Mouse (Mus musculus): ENCODE results near the gene Krt2.
A peak's percentile ranks its signal among the peaks of the same experiment; 100 is the strongest.

Krt2 gene

DNA sequence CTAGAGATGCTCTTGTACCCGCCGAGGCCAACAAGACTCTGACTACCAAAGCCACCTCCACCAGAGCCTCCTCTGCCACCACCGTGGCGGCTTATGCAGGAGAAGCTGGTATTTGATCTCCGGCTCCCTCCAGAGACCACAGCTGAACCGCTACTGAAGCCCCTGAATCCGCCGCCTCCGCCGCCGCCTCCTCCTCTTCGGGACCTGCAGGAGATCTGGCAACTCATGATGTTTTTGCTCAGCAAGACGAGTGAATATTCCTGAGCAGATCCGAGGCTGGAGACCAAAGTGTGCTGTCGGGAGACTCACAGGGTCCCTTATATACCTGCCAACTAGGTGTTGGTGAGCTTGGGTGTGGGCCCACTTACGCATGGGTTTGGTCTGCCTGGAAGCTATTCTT, at the start of gene Krt2:
TSS of gene Krt2 (minus strand) at position 295 of the 400 bp plus-strand sequence.
- no peak for DNase-seq

DNA sequence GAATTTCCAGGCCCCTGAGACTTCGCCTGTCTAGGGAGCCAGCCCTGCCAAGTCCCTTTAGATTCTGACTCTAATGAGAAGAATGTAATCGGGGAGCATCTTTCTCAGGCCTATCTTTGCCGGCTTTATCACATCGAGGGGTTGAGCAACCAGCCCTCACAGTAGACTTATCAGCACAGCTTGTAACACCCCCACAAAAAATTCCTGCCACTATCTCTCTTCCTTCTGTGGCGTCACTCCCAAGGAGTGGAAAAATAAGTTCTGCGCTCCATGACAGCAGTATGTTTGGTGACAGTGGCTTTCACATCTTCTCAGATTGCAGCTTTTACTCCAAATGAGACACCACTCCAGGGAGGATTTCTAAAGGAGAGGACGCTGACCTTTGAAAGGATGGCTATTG, 48.8 kb upstream of the Krt2 start:
- no peak for DNase-seq

DNA sequence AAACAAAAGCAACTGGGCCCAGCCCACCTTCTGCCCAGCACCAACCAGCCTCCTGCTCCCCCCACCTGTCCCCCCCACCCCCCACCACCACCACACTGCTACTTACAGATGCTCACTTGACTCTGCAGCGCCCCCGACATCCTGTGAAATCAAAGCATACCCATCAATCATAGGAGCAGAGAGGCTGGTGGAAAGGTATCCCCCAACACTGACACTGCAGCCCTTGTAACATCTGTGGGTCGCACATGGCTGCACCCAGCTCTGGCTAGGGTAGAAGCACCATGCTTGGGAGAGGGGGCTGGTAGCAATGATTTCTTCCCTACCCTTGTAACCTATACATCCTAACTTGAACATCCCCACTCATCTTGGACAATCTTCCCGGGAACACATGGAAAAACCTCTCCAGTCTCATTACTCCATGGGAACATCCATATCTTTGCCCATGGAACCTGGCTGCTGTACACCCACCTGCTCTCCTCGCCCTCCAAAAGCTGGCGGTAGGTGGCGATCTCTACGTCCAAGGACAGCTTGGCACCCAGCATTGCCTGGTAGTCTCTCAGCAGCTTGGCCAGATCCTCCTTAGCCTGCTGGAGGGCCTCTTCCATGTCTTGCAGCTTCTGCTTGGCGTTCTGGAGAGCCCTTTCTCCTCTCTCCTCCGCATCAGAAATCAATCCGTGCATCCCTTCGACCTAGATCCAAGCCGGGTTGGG, 42.6 kb upstream of the Krt2 start:
- DNase-seq: no peak

DNA sequence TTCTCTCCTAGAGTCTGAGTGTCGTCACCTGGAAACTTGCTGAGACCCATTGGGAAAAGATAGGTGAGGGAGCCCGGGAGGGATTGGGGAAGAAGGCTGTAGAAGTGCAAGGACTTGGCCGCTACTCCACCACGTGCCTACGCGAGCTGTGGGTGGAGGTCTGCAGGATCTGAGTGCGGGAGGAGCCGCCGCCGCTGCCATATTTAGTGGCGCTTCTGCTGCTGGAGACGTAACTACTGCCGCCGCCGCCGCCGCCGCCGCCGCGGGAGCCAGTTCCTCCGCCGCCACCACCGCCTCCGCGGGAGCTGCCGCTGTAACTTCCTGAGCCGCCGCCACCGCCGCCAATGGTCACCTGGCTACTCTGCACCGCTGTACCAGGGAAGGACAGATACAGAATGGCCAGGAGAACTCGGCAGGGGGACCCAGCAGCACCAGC, 41.8 kb upstream of the Krt2 start:
- peak; percentile 40 for DNase-seq

DNA sequence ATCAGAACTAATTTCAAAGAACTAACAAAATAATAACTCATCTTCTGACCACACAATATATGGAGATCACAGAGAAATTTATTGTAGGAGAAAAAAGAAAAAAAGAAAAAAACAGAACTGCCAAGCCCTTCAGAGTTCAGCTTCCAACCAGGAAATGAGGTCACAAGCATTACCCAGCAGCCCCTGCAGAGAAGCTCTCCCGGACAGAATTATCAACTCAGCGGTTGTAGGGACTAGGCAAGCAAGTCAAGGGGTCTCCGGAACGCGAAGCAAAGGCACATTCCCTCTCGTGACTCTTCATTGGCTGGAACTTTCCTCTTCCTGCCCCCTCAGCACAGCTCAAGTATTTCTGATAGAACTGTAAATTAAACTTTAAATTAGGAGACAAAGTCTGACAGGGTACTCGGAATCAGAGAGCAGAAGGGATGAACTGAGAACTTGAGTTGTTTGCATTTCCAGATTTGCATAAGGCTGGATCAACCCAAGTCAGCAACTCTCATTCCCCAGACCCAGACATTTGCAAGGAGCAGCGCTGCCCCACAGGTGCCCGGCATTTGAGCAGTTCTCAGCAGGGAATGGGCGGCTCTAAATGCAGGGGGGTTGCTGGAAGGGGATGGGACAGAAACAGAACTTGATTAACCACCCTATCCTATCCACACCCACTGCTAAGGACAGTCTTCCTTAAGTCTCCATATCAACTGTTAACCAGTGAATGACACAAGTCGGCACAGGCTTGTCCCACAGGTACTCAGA, 40.9 kb upstream of the Krt2 start:
- DNase-seq: no peak

DNA sequence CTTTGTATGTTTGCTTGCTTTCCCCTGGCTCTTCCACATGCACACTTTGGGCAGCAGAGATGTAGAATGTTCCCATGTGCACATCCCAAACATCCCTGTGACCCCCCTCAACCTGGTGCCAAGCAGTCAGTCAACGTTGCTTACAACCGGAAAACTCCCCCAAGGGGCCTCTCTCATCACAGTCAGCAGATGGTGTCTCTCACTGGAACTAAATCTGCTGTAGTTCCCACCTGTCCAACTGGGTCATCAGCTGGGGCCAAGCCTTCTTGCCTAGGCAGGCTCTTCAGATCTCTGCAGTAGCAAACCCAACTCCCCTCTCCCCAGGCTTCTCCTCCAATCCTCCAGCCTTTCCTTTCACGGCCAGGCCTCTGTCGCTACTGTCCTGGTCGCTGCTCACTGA, 38.7 kb upstream of the Krt2 start:
- DNase-seq: no peak

DNA sequence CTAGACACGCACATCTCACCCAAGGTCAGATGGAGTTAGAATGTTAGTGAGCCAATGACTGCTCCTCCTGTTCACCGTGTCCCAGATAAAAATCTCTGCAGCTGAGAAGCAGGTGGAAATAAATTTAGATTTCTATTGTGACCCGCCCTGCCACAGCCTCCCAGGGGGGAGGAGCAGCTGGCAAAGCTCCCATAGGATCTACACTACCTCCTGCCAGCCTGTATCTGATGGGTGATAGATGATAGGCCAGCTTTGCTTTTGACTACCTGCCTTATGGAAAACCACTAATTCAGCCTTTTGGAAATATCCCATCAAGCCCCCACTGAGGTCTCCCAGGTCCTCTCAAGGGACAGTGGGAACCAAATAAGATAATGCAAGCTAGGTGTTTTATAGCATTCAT, 37.8 kb upstream of the Krt2 start:
- DNase-seq: no peak

DNA sequence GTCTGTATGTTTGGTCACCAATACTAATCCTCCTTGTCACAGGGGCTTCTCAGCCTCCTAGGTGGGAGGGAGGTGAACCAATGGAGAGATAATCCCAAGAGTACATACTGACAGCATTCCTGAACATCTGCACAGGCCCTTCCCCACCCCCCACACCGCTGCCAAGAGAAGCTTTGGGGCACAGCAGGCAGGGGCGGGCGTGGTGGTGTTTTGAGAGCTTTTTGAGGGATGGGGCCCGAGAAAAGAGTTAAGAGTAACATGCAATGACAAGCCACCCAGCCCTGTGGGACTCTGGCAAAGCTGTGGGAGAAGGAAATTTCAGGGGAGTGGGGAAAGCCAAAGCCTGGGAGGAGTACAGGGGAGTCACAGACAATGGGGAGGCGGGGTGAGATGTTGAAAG, 36.3 kb upstream of the Krt2 start:
- no peak for DNase-seq

DNA sequence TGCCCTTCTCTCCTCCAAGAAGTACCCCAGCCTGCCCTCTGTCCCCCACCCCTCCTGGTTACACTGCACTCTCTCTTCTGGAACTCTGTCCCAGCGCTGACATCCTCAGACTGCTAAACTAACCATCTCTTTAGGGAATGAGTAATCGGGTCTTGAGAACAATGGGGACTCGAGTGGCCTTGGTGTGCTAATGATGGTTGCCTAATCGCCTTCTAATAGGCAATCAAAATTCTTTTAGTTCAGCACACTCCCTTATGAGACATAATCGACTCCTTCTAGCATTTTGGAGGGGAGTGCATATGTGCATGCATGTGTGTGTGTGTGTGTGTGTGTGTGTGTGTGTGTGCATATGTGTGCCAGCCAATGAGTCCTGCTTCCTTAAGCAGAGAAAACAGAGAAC, 34.6 kb upstream of the Krt2 start:
- no peak for DNase-seq

DNA sequence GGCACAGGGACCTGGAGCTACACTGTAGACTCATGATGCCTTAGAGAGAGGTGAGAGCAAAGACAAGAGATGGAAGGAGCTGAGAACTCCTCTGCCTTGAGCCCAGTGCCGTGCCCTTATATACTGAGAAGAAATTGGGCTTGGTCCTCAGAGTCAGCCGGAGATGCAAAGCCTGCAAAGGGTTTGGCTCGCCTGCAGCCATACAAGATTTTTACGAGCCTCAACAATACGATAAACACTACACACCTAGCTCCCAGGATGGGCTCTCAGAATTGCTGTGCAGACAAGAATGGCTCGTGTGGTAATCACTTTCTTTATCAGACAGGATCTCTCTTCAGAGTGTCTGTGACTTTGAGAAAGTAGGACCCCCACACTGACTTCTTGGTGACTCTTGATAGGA, 32.7 kb upstream of the Krt2 start, which contains the start of gene Krt1:
TSS of gene Krt1 (minus strand) at position 101 of the 400 bp plus-strand sequence.
- no peak for DNase-seq

DNA sequence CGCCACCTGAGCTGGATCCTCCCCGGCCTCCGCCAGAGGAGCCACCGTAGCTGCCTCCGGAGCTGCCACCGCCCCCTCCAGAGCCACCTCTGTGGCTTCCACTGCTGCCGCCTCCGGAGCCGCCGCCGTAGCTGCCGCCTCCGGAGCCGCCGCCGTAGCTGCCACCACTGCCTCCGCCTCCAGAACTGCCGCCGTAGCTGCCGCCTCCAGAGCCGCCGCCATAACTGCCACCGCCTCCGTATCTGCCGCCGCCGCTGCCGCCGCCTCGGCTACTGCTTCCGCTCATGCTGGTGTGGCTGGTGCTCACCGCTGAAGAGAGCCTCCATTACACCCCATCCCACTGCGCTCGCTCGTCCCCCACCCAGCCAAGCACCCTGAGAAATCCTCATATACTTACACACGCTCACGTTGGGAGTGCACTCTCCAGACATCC, 28.0 kb upstream of the Krt2 start:
- peak; percentile 48 for DNase-seq

DNA sequence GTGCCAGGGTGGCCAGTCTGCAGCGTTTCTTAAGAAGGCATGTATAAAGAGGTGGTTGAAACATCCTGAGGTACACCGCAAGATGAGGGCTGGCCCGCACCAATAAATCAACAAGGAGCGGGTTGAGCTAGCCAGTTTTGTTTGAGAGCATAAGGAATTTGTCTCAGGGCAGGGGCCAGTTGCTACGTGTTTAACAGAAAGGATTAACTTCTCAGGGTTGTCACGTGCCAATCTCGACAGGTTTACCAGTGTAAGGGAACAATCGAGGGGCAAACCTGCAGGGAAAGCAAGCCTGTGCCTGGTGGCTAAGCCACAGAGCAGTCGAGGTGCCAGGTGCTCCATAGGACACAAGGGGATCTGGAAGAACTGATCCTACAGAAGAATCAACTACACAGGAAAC, 25.2 kb upstream of the Krt2 start:
- DNase-seq: no peak

DNA sequence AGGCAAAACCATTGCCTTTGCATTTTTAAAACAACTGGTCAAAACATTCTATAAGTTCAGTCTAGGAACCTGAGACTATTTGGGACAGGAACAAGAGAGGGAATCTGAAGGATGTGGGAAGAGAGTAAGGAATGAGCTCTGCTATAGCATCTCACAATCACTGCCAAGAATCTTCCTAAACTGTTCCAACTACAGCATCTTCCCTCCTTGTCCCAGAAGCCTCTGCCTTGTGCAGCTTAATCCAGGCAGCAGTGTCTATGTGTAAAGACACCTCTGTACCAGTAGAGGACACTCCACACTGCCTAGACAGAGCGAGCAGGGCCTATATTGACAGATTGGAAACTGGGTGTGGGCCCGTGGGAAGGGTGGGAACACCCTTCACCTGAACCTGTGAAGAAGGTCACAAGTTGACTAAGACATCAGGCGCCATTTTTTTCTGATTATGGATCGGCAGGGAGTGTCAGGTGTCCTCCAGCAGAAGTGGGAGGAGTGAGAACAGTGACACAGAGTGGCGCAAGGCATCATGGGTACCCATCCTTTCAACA, 16.9 kb upstream of the Krt2 start:
- no peak for DNase-seq

DNA sequence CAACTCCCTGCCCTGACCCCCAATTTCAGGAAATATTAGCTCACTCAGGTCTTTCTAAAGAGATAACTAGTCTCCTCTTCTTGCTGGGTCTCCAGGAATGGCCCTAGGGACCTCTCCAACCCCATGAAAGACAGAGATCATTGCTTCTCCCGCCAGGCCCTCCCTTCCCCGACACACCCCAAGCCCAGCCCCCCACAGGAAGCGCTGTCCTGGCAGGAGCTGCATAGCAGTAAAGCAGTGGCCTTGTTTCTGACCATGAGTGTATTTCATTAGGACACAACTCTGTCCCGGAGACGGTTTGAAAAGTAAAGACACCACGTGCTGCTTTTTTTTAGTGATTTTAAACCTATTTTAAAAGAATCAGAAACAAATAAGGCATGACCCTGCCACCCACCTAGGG, 15.2 kb upstream of the Krt2 start:
- DNase-seq: no peak

DNA sequence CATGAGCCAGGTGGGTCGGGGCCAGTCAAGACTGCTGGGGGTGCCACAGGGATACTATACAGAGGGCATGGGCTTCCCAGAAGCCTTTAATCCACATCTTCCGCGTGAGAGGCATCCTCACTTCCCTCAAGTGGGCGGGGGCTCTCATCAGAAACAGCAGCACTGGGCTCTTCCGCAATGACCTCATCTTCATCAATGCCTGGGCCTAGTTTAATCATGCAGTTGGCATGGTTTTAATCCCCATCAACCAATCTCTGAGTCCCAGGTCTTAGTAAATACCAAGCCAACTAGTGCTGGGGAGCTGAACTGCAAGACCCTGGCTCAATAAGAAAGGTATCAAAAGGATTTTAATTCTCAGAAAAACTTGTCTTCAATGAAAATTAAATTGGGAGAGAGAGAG, 11.5 kb upstream of the Krt2 start:
- no peak for DNase-seq

DNA sequence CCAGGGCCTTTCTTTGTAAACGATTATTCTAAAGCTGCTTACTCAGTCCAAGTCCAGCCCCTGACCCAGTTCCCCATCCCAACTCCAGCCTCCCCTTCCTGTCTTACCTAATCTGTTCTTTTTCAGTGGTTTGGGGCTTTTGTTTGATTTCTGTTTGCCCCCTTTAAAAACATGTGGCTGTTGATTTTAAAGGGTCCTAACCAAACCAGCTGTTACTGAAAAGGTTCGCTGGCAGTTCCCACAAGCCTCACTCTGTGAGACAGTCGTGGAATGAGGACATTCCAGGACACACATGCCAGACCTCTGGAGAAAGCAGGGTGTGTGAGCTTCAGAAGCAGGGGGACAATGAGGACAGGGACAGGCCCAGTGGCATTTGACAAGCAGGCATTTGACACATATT, 3.8 kb upstream of the Krt2 start:
- DNase-seq: no peak

DNA sequence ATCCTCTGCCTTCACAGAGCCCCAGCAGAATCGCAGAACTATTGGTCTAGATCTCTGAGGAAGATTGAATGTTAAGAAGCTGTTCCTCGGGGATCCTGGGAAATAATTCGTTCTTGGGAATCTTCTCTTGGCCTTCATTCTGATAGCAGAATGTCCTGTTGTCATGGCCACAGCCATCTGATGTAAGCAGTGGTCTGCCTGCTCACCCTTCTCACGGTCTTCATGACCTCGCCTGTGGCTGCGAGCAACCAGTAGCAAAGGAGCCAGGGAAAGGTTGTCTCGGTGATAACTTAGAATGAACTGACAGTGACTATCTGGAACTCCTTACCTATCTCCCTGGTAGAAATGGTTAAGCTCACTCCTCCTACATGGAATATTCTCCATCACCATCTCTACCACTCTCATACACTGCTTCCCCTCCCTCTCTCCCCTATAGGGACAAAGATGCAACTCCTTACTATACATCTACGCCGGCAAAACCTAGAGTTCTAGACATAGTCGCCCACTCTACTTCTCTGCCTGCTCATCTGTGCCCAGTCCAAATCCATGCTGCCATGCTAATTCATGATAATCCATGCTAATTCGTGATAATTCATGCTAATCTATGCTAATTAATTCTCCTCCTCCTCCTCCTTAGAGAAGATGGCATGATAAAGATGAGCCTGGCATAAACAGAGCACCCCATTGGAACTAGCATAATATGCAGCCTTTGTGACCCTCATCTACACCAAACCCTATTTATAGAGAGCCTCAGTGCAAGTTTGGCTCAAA, 14.7 kb downstream of the Krt2 start:
- DNase-seq: no peak

DNA sequence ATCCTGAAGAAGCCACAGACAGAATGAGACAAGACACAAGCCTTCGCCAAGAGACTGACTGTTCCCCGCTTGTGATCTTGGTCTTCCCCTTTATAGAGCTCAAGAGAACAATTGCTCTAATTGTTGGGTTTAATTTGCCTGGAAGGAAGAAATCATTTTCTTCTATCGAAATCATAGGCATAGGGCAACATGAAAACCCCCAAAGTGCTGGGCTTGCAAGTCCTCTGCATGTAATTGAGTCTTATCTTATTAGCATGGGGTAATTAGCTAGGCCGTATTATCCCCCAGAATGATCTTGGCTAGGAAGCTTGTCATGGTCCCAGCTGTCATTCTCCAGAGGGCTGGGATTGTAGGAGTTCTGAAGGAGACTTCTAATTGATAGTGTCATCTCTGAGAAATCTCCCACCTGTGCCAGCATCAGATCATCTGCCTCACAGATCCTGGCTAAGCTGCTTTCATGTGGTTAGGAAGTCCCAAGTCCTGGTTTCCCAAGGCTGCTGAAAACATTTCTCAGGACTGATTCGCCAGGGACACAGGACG, 15.6 kb downstream of the Krt2 start, which contains the start of gene Krt73:
TSS of gene Krt73 (minus strand) at position 51 of the 540 bp plus-strand sequence.
- no peak for DNase-seq

DNA sequence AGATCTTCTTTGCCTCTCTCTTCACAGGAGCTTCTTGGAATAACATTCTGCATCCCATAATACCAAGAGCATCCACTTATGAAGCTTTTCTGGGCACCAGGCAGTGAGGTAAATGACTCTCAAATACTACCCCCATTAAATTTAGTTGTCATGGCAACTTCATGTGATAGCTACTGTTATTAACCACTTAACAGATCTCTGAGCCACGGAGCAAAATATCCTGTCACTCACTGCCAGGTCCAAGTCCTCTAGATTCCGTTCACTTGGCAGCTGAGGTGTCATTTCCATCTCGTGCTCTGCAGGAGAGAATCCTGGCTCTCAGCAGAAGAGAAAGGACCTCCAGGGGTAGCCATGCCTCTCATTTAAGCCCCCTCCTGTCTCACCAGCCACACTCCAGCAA, 27.1 kb downstream of the Krt2 start:
- no peak for DNase-seq

DNA sequence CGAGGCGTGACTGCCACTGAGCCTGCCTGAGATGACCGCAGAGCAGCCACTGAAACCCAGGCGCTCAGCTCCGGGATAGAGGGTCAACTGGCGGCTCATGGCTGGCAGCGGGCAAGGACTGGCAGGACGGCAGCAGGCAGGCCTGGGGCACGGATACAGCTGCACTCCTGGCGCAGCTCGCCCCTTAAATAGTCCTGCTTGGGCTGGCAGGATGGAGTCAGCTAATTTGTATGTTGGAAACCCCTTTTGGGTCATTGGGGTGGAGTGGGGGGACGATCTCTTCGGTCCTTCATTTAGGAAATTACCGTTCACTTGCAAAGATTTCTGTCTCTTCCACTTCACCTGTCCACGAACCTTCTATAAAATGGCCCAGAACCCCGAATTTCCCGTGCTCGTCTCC, 31.6 kb downstream of the Krt2 start, which contains the start of gene Krt72:
TSS of gene Krt72 (minus strand) at position 101 of the 400 bp plus-strand sequence.
- no peak for DNase-seq

DNA sequence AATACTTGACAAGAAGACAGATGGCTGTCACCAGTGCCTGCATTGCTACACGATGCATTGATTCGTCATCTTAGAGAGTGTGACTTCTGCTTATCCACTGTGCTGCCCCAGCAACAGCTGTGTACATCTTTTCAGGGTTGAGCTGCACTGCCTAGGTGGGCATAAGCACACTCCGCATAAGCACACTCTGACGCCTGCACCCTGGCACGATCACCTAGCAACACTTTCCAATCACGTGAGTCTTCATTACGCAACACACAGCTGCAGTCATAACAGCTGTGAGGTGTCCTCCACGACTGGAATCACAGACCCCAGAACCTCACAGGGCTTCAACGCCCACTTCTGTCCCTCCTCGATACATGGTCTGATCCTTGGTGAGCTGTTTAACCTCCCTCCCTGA, 44.5 kb downstream of the Krt2 start:
- peak; percentile 5 for DNase-seq

DNA sequence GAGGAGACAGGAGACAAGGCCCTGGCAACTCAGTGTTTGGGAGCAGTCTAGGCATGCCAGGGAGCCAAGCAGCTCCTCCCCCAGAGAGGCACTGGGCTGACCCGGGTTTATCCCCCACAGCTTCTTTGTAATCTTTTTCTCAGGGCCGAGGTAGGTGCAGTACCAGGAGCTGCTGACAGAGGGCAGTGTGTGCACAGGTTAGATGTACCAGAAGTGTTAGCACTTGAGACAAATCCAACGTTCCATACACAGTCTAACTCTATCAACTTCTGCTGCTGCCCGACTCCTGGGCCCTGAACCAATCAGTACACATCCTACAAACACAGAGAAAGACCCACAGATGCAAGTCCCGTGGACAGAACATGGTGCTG, 45.3 kb downstream of the Krt2 start:
- peak; percentile 91 for DNase-seq
